Mouse (Mus musculus) T-helper 1 cell (primary cell): ENCODE data around the gene Trpc7.

Experiments
- in situ Hi-C: fragments of 300-600 bp; cut with MboI, MseI; formaldehyde crosslinking; loops from one replicate; pipeline ENCODE4 v1.15.1; 2025; ENCODE audit warnings: high pct_unique_total_duplicates

The Trpc7 gene

DNA sequence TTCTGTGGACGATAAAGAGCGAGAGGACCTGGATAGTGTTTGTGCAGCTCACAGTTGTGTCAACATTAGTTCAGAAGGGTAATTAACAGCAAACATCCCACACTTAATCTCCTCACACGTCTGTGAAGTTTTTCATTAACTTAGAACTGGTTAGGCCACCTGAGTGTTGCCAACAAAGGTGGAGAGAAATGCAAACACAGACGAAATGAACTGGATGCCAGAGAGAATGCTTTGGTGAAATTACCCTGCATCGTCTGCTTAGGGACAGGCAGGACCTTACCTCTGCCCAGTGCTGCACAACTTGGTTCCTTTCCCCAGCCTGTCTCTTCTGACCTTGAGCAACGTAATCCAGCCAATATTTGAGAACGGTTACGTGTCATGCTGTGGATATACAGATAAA, 148.2 kb downstream of the Trpc7 start:
- in situ Hi-C loops = loop anchor here (5.0 kb wide), 1 partner anchor 275 kb away; no protein-coding TSS in a partner anchor

DNA sequence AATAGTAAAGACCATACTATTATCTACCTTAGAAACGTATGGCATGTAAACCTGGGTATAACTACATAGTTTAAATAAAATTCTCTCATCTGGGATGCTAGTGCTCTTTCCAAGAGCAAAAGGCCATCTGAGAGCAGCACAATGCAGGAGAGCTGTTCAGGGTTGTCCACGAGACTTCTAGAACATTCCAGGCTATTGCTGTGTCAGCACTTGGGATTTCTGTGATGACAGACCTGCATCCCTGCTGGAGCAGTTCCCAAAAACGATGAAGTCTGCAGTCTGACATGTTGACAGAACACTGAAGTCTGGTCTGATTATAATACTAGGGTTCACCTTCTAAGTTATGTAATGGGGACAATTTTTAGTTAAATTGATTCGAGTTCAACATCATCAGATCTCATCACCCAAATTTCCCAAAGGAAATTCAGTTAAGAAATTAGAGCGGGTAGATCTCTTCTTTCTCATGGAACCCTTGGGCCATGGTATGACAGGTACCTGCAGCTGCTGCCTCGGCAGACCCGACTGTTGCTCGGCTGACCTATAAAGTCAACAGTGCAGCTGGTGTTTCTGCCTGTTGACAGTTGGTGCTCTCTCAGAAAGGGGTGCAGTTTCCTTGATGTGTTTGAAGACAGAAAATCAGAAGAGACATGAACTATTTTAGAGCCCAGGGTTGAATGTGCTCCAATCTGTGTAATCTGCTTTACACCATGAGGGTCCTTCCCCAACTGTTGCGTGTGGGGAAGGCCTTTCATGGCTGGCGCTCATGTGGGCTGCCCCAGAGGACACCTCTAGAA, 148.9 kb downstream of the Trpc7 start:
- in situ Hi-C loops = loop anchor here (5.0 kb wide), 1 partner anchor 275 kb away; no protein-coding TSS in a partner anchor

DNA sequence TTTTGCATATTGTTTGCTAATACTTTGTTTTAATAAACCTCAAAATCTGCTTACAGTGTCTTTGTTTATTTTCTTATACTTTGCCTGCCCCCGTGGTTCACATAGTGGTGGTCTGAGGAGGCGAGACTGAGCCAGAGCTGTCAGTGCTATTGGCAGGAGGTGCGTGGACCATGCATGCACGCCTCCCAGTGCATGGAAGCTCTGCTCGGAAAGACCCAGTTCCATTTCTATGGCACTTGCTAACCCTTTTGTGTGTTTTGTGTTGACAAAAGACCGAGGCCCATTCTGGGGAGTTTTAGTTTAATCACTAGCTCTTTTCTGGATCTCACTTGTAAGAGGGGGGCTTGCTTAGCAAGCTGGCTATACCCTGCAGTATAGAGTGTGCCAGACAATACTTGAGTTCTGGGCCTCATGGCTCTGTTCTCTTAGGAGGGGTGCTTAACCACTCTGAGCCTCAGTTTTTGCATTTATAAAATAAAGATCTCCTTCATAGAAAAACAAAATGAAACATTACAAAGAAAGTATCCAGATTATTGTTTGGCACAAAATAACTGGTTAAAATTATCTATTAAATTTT, 153.4 kb downstream of the Trpc7 start:
- in situ Hi-C loops = loop anchor here (5.0 kb wide), 1 partner anchor 70 kb away; no protein-coding TSS in a partner anchor

DNA sequence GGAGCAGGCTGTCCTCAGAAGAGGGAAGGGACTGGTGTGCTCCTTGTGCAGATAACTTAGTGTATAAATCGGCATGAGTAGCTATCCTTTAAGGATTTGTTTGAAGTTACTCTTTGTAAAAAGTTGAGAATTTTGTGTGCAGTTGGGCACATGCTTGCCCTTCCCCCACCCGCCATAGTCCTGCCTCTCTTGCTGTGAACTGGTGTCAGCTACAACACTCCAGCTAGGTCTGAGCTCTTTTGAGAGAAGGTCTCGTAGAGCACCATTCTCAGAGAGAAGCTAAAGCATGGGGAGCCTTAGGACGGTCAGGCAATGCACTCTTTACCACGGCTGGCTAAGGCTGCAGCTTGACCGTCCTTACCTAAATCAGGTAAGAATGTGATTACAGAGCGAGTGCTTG, 154.1 kb downstream of the Trpc7 start:
- in situ Hi-C loops = loop anchor here (5.0 kb wide), 1 partner anchor 69 kb away; no protein-coding TSS in a partner anchor

DNA sequence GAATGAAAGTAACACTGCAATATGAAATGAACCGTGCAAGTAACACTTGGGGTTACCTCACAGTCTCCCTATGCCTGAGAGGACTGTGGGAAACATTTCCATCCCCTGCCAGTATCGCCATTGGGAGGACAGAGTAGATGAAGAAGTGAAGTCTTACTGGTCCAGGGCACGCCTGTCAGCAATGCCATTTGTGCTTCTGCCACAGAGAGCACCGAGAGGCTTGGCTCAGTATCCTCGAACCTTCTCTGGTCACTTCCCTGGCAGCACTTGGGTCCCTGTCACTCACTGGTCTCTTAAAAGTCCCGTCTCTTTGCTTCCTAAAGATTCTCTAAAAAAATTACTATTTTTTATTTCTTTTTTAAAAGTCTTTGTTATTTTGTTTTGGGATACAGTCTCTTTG, 155.3 kb downstream of the Trpc7 start:
- in situ Hi-C loops = loop anchor here (5.0 kb wide), 1 partner anchor 68 kb away; no protein-coding TSS in a partner anchor

DNA sequence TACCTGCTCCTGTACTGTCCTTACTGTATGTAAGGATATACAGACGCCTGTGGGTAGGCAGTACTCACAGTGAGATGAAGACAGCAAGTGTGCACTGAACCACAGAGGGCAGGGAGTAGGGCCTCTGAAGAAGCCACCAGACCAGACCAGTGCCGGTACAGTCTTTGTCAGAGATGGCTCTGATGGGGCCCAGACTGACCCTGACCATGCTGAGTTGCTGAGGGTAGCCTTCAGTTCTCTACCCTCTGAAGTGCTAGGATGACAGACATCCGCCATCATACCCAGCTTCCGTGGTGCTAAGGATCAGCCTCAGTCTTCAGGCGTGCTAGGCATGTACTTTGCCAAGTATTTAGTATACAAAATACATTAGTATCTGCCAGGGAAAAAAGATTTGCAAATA, 156.2 kb downstream of the Trpc7 start:
- in situ Hi-C loops = no loop called here

DNA sequence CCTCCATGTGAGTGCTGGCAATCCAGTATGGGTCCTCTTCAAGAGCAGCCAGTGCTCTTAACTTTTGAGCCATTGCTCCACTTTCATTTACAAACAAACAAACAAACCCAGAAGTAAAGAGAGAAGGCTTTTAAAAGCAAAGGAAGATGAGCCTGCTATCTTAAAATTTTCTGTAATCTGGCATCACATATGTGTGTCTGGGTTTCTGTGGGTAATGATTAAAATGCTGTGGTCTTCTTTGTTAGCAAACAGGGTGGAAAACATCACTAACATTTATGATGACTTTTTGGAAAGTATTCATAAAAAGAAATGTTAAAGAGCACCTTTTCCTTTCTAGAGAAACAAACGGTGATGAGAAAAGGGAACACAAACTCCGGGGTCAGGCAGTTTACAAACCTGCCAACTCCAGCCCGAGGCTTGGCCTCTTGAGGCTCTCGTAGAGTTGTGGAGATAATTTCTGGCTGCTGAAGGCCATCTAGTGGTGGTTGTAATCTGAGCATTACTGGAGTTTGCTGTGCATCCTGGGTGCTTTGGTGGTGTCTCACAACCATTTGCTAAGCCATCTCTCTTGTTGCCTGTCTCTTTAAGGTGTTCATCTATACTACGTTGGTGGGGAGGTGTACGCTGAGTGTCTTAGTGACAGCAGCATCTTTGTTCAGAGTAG, 160.4 kb downstream of the Trpc7 start:
- in situ Hi-C loops = no loop called here

DNA sequence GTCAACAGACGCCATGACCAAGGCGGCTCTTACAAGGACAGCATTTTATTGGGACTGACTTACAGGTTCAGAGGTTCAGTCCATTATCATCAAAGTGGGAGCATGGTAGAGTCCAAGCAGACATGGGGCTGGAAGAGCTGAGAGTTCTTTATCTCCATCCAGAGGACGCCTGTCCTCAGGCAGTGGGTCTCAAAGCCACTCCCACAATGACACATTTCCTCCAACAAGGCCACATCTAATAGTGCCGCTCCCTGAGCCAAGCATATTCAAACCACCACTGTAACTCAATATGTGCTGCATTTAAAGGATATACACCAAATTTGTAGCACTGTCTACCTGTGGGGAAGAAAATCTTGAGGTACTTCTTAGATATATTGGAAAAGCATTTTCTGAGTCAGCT, 161.2 kb downstream of the Trpc7 start:
- in situ Hi-C loops = no loop called here

DNA sequence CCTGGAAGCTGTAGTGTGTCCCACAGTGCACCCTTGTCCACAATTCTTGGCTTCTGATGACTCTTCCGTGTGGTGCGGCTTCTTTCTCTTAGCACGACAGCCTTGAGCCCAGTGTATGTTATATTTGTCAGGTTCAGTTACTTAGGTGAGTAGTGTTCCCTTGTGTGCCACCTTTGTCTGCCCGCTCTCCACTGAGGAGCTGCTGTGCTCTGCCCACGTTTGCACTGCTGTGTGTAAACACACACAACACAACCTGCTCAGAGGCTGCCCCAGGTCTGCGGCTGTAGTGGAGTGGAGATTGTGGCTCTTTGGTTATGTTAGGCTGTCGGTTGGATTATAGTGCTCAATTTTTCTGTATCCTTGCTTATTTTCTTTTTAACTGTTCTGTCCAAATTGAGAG, 166.7 kb downstream of the Trpc7 start:
- in situ Hi-C loops = no loop called here

DNA sequence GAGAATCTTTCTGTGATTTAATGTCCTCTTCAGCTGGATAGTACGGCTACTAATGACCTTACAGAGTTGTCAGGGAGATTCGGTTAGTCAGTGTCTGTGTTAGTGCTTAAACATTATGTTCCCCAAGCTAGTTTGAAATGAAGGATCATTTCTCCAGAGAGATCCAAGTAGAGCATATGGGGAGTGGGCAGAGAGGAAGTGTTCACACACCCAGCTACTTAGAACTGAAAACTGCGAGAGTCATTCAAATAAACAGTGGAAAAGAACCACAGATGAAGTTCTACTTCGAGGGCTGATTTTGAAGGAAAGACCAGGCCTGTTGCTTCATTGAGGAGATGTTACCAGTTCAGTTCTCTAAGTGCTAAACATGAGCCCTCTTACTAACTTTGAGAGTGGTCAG, 169.2 kb downstream of the Trpc7 start:
- in situ Hi-C loops = no loop called here
